Mouse (Mus musculus): Measurements from ENCODE around the gene Xrra1. TPM values are rescaled to one million over a fixed set of nuclear protein-coding genes. Genes with fewer than 3 reads are reported as not detected.
"Not testable (repeated sequence)": the region's sequence is repeated elsewhere in the genome, so short reads cannot be mapped to it uniquely, and the experiment has no call there.

Xrra1 gene
- polyA plus RNA-seq, 1 experiment from 2014 or later, result 0.23 TPM

DNA sequence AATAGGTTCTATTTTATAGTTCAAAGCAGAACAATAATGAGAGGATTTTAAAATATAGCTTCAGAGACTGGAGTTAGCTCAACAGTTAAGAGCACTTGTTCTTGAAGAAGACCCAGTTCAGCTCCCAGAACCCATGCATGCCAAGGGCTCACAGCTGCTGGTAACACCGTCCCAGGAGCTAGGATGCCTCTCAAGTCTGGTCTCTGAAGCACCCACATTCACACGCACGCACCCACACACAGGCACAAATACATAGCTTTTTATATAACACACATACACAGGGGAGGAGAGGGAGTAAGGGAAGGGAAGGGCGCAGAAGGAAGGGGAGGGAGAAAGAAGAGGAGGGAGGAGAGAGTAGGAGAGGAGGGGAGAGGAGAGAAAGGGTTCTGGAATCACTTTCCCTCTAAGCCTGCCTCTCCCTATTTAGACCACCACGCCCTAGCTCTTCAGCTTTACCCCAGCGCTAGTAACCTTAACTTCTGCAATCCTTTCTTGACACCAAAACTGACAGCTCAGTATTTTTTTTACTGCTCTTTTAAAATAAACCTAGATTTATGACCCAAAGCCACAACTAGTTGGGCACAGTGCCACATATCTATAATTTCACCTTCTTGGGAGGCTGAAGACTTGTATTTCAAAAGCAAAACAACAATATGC lies 94.7 kb downstream of the Xrra1 start:
- Histone ChIP-seq H3K4me3 (ENCODE audit: low read depth, low read length) (no peak overlapping the region), H3K4me1 (ENCODE audit: control insufficient read depth, insufficient read depth, low read length) (no peaks in the 10 kb centered on the region), H3K9ac (ENCODE audit: low read depth, low read length) (no peak overlapping the region), H3K27ac (ENCODE audit: low read depth, low read length) (no peak overlapping the region), H3K27me3 (ENCODE audit: control insufficient read depth, insufficient read depth, low read length) (no peaks in the 10 kb centered on the region), H3K36me3 (ENCODE audit: control insufficient read depth, insufficient read depth, low read length) (no peaks in the 10 kb centered on the region), H3K4me2 (no peak overlapping the region), H3K9me3 (replicated peaks; ENCODE audit: control insufficient read depth, low read length) (no peaks in the 10 kb centered on the region)
- ATAC-seq (replicated peaks; ENCODE audit: insufficient number of reproducible peaks, low FRiP score, low TSS enrichment), result no peak
- WGBS (ENCODE audit: insufficient replicate concordance), result 77% methylated on average over 6 of the region's 6 CpGs

DNA sequence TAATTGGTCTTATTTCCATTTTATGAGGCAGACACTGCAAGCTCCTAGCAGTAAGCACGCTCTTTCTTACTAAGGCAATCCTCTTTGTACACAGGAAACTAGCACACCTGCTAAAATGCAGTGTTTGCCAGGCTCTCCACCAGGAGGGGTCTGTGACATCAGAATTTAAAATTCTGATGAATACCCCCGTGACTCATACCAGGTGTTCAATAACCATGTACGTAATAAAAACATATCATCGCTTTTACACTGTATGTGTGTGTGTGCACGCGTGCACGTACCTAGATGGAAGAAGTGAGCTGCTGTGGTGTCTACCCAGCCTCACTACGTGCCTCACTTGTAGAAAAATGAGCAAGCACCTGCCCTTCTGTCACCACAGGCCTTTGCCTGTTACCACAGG lies 95.3 kb downstream of the Xrra1 start:
- no peak for ATAC-seq (replicated peaks; ENCODE audit: insufficient number of reproducible peaks, low FRiP score, low TSS enrichment)
- H3K4me3 ChIP-seq (ENCODE audit: low read depth, low read length), result no peak overlapping the region
- no peaks in the 10 kb centered on the region for H3K9me3 ChIP-seq (replicated peaks; ENCODE audit: control insufficient read depth, low read length)
- H3K27me3 ChIP-seq (ENCODE audit: control insufficient read depth, insufficient read depth, low read length), result no peaks in the 10 kb centered on the region
- no peak overlapping the region for H3K4me2 ChIP-seq
- H3K27ac ChIP-seq (ENCODE audit: low read depth, low read length), result no peak overlapping the region
- no peaks in the 10 kb centered on the region for H3K4me1 ChIP-seq (ENCODE audit: control insufficient read depth, insufficient read depth, low read length)
- WGBS (ENCODE audit: insufficient replicate concordance), result 91% methylated on average over 8 of the region's 8 CpGs
- no peak overlapping the region for H3K9ac ChIP-seq (ENCODE audit: low read depth, low read length)
- H3K36me3 ChIP-seq (ENCODE audit: control insufficient read depth, insufficient read depth, low read length), result no peaks in the 10 kb centered on the region

DNA sequence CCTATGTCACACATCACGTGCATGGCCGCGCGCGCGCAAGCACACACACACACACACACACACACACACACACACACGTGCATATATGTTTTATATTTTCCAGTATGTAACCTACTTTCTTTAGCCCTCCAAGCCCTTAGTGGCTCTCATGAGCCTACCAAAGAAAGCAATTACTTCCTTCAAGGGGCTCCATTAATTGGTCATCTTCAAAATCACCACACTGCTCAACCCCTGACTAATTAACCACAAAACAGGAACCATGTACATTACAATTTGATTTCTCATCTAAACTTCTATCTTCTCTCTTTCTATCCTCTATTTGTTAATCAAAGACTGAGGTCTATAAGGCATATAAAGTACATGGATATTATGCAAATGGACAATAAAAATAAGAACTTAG lies 97.2 kb downstream of the Xrra1 start:
- ATAC-seq (replicated peaks; ENCODE audit: insufficient number of reproducible peaks, low FRiP score, low TSS enrichment), result no peak
- Histone ChIP-seq H3K4me1 (ENCODE audit: control insufficient read depth, insufficient read depth, low read length) (no peaks in the 10 kb centered on the region), H3K36me3 (ENCODE audit: control insufficient read depth, insufficient read depth, low read length) (no peaks in the 10 kb centered on the region), H3K27me3 (ENCODE audit: control insufficient read depth, insufficient read depth, low read length) (no peaks in the 10 kb centered on the region), H3K9ac (ENCODE audit: low read depth, low read length) (no peak overlapping the region), H3K4me2 (no peak overlapping the region), H3K9me3 (replicated peaks; ENCODE audit: control insufficient read depth, low read length) (no peaks in the 10 kb centered on the region), H3K27ac (ENCODE audit: low read depth, low read length) (no peak overlapping the region), H3K4me3 (ENCODE audit: low read depth, low read length) (no peak overlapping the region)
- 92% methylated on average over 7 of the region's 7 CpGs for WGBS (ENCODE audit: insufficient replicate concordance)

DNA sequence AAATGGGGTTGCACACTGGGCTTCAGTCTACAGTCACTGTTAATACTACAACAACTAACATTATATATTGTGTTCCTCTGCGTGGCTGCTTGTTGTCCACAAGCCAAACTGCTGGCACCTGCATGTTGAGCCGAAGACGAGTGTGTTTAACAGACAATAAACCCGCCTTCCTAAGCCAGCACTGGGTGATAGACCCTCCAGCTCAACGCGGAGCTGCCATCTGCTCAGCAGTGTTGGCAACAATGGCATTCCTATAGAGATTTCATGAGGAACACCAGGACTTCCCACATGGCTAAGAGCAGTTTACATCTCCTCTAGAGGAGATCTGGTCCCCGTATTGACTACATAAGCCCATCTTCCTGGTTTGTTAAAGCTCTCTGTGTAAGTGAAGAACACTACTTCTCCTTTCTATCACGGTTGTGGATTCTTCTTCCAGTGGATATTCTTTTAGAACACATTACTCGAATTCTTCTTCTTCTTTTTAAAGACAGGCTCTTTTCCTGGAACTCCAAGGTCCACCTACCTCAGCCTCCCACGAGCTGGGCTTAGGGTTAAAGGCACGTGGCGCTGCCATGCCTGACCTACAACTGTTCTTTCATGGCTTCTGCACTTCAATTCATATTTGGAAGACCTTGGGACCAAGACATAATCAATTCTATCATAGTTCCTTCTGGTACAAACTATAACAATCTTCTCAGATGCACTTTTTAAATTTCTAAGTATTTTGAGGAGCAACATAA lies 98.5 kb downstream of the Xrra1 start:
- WGBS (ENCODE audit: insufficient replicate concordance), result 84% methylated on average over 12 of the region's 12 CpGs
- no peak for ATAC-seq (replicated peaks; ENCODE audit: insufficient number of reproducible peaks, low FRiP score, low TSS enrichment)
- H3K4me3 ChIP-seq (ENCODE audit: low read depth, low read length), result no peak overlapping the region
- no peak overlapping the region for H3K27ac ChIP-seq (ENCODE audit: low read depth, low read length)
- no peak overlapping the region for H3K4me2 ChIP-seq
- no peaks in the 10 kb centered on the region for H3K9me3 ChIP-seq (replicated peaks; ENCODE audit: control insufficient read depth, low read length)
- peaks cover under 1% of the 10 kb centered on the region; the same call in 1 of the 2 replicates for H3K4me1 ChIP-seq (ENCODE audit: control insufficient read depth, insufficient read depth, low read length)
- H3K36me3 ChIP-seq (ENCODE audit: control insufficient read depth, insufficient read depth, low read length), result no peaks in the 10 kb centered on the region
- no peaks in the 10 kb centered on the region for H3K27me3 ChIP-seq (ENCODE audit: control insufficient read depth, insufficient read depth, low read length)
- H3K9ac ChIP-seq (ENCODE audit: low read depth, low read length), result no peak overlapping the region

DNA sequence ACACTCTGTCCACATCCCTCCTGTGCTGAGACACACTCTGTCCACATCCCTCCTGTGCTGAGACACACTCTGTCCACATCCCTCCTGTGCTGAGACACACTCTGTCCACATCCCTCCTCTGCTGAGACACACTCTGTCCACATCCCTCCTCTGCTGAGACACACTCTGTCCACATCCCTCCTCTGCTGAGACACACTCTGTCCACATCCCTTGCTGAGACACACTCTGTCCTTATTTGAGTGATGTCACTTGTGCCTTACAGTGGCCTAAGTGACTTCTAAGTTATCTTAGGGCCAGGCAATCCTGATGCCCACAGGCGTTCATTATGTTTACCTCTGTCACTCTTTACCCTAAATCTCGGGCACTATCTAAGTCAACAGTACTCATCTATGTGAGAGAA lies 101.7 kb downstream of the Xrra1 start:
- H3K27ac ChIP-seq (ENCODE audit: low read depth, low read length), result not testable (repeated sequence)

DNA sequence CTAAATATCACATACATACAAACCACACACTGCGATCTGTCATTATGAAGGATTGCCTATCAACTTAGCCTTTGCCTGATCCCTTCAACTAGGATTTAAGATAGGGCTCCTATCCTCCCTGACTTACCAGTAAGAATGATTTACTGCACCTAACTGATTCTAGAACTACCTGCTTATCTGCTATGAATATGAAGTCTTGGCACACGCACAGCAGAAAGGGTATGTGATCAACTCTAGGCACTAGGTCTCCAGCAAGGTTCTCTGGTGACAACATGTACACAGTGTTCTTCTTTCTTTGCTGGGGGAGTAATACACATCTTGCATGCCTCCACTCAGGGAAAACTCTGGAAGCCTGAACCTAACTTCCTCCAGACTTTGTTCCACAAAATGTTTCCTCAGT lies 102.6 kb downstream of the Xrra1 start:
- no peak for ATAC-seq (replicated peaks; ENCODE audit: insufficient number of reproducible peaks, low FRiP score, low TSS enrichment)
- 87% methylated on average over 2 of the region's 2 CpGs for WGBS (ENCODE audit: insufficient replicate concordance)
- H3K4me3 ChIP-seq (ENCODE audit: low read depth, low read length), result no peak overlapping the region
- no peaks in the 10 kb centered on the region for H3K27me3 ChIP-seq (ENCODE audit: control insufficient read depth, insufficient read depth, low read length)
- H3K36me3 ChIP-seq (ENCODE audit: control insufficient read depth, insufficient read depth, low read length), result no peaks in the 10 kb centered on the region
- no peak overlapping the region for H3K4me2 ChIP-seq
- H3K9ac ChIP-seq (ENCODE audit: low read depth, low read length), result no peak overlapping the region
- peaks cover 21% of the 10 kb centered on the region for H3K4me1 ChIP-seq (ENCODE audit: control insufficient read depth, insufficient read depth, low read length)
- H3K9me3 ChIP-seq (replicated peaks; ENCODE audit: control insufficient read depth, low read length), result no peaks in the 10 kb centered on the region
- H3K27ac ChIP-seq (ENCODE audit: low read depth, low read length), result no peak overlapping the region

More for the DNA sequence above, 101.7 kb downstream of the Xrra1 start:
- H3K9ac ChIP-seq (ENCODE audit: low read depth, low read length); H3K4me2 ChIP-seq; H3K27me3 ChIP-seq (ENCODE audit: control insufficient read depth, insufficient read depth, low read length); H3K4me3 ChIP-seq (ENCODE audit: low read depth, low read length); ATAC-seq (replicated peaks; ENCODE audit: insufficient number of reproducible peaks, low FRiP score, low TSS enrichment); H3K9me3 ChIP-seq (replicated peaks; ENCODE audit: control insufficient read depth, low read length); H3K36me3 ChIP-seq (ENCODE audit: control insufficient read depth, insufficient read depth, low read length): not testable (repeated sequence)
- H3K4me1 ChIP-seq (ENCODE audit: control insufficient read depth, insufficient read depth, low read length), result peaks cover 12% of the 10 kb centered on the region
- 68% methylated on average over 2 of the region's 2 CpGs for WGBS (ENCODE audit: insufficient replicate concordance)

DNA sequence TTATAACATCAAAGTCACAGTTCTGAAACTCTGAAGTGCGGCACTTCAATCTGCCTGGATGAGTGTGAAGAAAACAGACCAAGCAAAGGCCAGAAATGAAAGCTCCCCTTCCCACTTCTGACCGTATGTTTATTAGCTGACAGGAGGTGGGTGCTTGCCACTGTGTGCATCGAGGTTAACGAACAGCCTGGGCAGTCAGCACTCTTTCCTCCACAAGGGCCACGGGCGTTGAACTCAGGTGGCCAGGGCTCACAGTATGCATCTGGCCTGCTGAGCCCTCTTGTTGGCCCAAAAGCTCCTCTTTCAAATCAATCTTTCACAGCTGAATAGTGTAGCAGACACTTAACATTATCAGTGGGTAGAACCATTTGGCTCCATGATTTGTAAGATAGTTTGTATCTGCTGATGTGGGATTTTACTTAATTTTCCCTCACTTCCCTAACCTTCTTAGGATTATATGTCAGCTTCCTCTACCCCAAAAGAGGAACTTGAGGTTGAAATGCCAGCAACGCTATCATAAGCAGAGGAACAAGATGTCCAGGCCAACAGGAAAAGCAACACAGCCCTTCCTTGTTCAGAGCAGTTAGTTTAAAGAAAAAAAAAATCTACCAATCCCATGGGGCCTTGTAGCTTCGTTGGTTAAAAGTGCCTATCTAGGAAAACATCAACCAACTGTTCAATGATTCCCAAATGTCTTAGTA lies 103.8 kb downstream of the Xrra1 start:
- H3K9me3 ChIP-seq (replicated peaks; ENCODE audit: control insufficient read depth, low read length), result no peaks in the 10 kb centered on the region
- 56% methylated on average over 8 of the region's 8 CpGs for WGBS (ENCODE audit: insufficient replicate concordance)
- ATAC-seq (replicated peaks; ENCODE audit: insufficient number of reproducible peaks, low FRiP score, low TSS enrichment), result no peak
- H3K36me3 ChIP-seq (ENCODE audit: control insufficient read depth, insufficient read depth, low read length), result no peaks in the 10 kb centered on the region
- no peak overlapping the region for H3K4me2 ChIP-seq
- no peak overlapping the region for H3K4me3 ChIP-seq (ENCODE audit: low read depth, low read length)
- H3K27me3 ChIP-seq (ENCODE audit: control insufficient read depth, insufficient read depth, low read length), result no peaks in the 10 kb centered on the region
- H3K4me1 ChIP-seq (ENCODE audit: control insufficient read depth, insufficient read depth, low read length), result peaks cover 27% of the 10 kb centered on the region
- H3K27ac ChIP-seq (ENCODE audit: low read depth, low read length), result no peak overlapping the region
- no peak overlapping the region for H3K9ac ChIP-seq (ENCODE audit: low read depth, low read length)

DNA sequence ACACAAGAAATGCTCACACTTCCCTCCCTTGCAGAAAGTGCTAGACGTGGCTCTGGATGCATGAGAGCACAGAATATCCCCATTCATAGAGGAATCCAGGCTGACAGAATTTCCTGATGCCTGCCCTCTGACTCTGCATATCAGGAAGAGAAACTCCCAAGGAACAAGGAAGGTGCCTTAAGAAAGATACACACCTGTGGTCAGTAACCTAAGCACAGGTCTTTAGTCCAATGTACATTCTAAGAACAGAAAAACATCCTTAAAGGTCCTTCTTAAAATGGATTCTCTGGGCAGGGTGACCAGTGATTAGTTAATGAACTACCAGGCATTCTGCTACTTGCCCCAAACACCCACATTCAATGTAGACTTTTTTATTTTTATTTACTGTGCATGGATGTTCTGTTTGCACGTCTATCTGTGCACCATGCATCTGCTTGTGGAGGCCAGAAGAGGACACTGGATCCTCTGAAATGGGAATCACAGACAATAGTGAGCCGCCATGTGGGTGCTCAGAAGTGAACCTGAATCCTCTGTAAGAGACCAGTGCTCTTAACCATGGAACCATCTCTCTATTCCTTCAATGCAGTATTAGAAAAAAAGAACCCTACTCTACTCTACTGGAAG lies 104.4 kb downstream of the Xrra1 start:
- Histone ChIP-seq H3K4me2 (no peak overlapping the region), H3K27ac (ENCODE audit: low read depth, low read length) (no peak overlapping the region)
- no peak for ATAC-seq (replicated peaks; ENCODE audit: insufficient number of reproducible peaks, low FRiP score, low TSS enrichment)

More for the DNA sequence above, 104.4 kb downstream of the Xrra1 start:
- H3K9me3 ChIP-seq (replicated peaks; ENCODE audit: control insufficient read depth, low read length), result no peaks in the 10 kb centered on the region
- no peaks in the 10 kb centered on the region for H3K36me3 ChIP-seq (ENCODE audit: control insufficient read depth, insufficient read depth, low read length)
- no peak overlapping the region for H3K4me3 ChIP-seq (ENCODE audit: low read depth, low read length)
- peaks cover 27% of the 10 kb centered on the region for H3K4me1 ChIP-seq (ENCODE audit: control insufficient read depth, insufficient read depth, low read length)
- H3K27me3 ChIP-seq (ENCODE audit: control insufficient read depth, insufficient read depth, low read length), result no peaks in the 10 kb centered on the region
- no peak overlapping the region for H3K9ac ChIP-seq (ENCODE audit: low read depth, low read length)
- WGBS (ENCODE audit: insufficient replicate concordance), result 79% methylated on average over 3 of the region's 3 CpGs

All from heart, embryonic 11.5 days (tissue).